Mouse (Mus musculus) liver, adult 2 months (tissue): ENCODE results near the gene Trio. TPM values are rescaled to one million over a fixed set of nuclear protein-coding genes. Genes with fewer than 3 reads are reported as not detected.
A peak's percentile ranks its signal among the peaks of the same experiment; 100 is the strongest.

ENCODE experiments used
- DNase-seq: peaks from one replicate; pipeline ENCODE4 v3.0.0-alpha.2; 2011; ENCODE audit warnings: low read depth, low spot score; ENCODE audit errors: extremely low read depth
- H3K27ac ChIP-seq: fragments of 200-500 bp; replicated peaks from 2 replicates; pipeline ENCODE4 v1.5.1; 2012; ENCODE audit warnings: low read depth, mild to moderate bottlenecking, control low read depth, inconsistent platforms, low read length; ENCODE audit not compliant: insufficient read depth
- H3K27me3 ChIP-seq: fragments of 200-500 bp; 2 replicates; pipeline ENCODE4 v1.6.1; 2012; ENCODE audit warnings: mild to moderate bottlenecking, moderate library complexity, low read length, inconsistent platforms; ENCODE audit not compliant: control insufficient read depth, insufficient read depth
- H3K36me3 ChIP-seq: fragments of 200-500 bp; 2 replicates; pipeline ENCODE4 v1.6.1; 2012; ENCODE audit warnings: low read length, inconsistent platforms; ENCODE audit not compliant: control insufficient read depth, insufficient read depth
- H3K4me1 ChIP-seq: fragments of 200-500 bp; 2 replicates; pipeline ENCODE4 v1.6.1; 2011; ENCODE audit warnings: low read length; ENCODE audit not compliant: control insufficient read depth, insufficient read depth
- H3K4me3 ChIP-seq: fragments of 200-500 bp; 2 replicates; pipeline ENCODE4 v1.5.1; 2011; ENCODE audit warnings: low read depth, mild to moderate bottlenecking, control low read depth, low read length, moderate library complexity; ENCODE audit not compliant: insufficient read depth
- H3K79me2 ChIP-seq: fragments of 200-500 bp; 2 replicates; pipeline ENCODE4 v1.6.1; 2012; ENCODE audit warnings: inconsistent platforms, mild to moderate bottlenecking, low read length, moderate library complexity; ENCODE audit not compliant: control insufficient read depth, insufficient read depth
- H3K9ac ChIP-seq: fragments of 200-500 bp; 2 replicates; pipeline ENCODE4 v1.6.1; 2012; ENCODE audit warnings: low read depth, mild to moderate bottlenecking, control low read depth, inconsistent platforms, low read length
- CTCF ChIP-seq: fragments of 200-500 bp; IDR thresholded peaks from 2 replicates; pipeline ENCODE4 v1.5.1; 2011; ENCODE audit warnings: low read depth, low read length, control low read depth
- POLR2A ChIP-seq: fragments of 200-500 bp; IDR thresholded peaks from 2 replicates; pipeline ENCODE4 v1.6.1; 2011; ENCODE audit warnings: low read length, control low read depth; ENCODE audit not compliant: insufficient read depth; ENCODE audit errors: extremely low read depth
- WGBS: fragments of 180-500 bp; shearing (Covaris S2); methylation state at CpG from one replicate; pipeline ENCODE4 v1.1.7; 2018; 5-methylcytosine and 5-hydroxymethylcytosine counted together
- polyA plus RNA-seq: library from polyadenylated mRNA; depleted of rRNA; stranded (reverse); fragments of >200 nt; gene quantifications from 2 replicates; pipeline ENCODE4 v1.2.3, GENCODE M21; 2012
- total RNA-seq: library from RNA; depleted of rRNA; stranded (reverse); fragments of >200 nt; gene quantifications from 2 replicates; pipeline ENCODE4 v1.2.3, GENCODE M21; 2014

The Trio gene
- total and polyA plus RNA-seq, 2 experiments: 10.6 to 17.9 TPM

DNA sequence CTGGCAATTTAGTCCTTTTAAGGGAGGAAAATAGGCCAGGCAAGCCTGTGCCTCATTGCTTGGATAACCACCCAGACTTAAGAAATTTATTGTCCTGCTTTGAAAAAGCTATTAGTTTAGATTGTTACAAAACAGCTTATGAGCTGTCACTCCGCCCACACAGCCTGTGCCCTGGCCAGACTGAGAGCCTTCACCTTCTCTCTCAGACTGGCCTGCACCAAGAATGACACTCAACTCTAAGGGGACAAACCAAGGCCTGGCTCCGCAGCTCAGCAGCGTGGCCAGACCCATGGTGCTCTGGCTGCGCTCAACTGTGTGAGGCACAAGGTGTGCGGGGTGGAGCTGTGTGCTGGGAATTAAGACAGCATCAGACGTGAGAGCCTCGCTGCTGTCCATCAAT lies 254.1 kb downstream of the Trio start:
- DNase-seq: no peak
- Histone ChIP-seq H3K4me1 (no peaks in the 10 kb centered on the region), H3K27ac (0 out of 2 replicates have a peak overlapping the region, but pooled peaks have one; percentile 7), H3K4me3 (no peak overlapping the region), H3K79me2 (no peaks in the 10 kb centered on the region), H3K9ac (no peak overlapping the region), H3K27me3 (no peaks in the 10 kb centered on the region), H3K36me3 (peaks cover 14% of the 10 kb centered on the region; the same call in 1 of the 2 replicates)
- WGBS: 92% methylated on average over 7 of the region's 7 CpGs
- no peak for TF ChIP-seq CTCF

GRCm38 (mm10) chr15:27770513-27771196 lies 255.0 kb downstream of the Trio start:
- peaks cover 18% of the 10 kb centered on the region; the same call in 1 of the 2 replicates for H3K36me3 ChIP-seq
- H3K79me2 ChIP-seq: no peaks in the 10 kb centered on the region
- no peak for DNase-seq
- WGBS: 88% methylated on average over 12 of the region's 12 CpGs
- no peak overlapping the region for H3K9ac ChIP-seq
- H3K27me3 ChIP-seq: no peaks in the 10 kb centered on the region
- no peaks in the 10 kb centered on the region for H3K4me1 ChIP-seq
- H3K4me3 ChIP-seq: no peak overlapping the region
- TF ChIP-seq POLR2A: no peak
- no peak for TF ChIP-seq CTCF
- no peak overlapping the region for H3K27ac ChIP-seq

GRCm38 (mm10) chr15:27761416-27761815 lies 264.2 kb downstream of the Trio start:
- Histone ChIP-seq H3K79me2 (no peaks in the 10 kb centered on the region), H3K27ac (no peak overlapping the region), H3K4me3 (no peak overlapping the region), H3K9ac (no peak overlapping the region), H3K36me3 (peaks cover 32% of the 10 kb centered on the region), H3K4me1 (no peaks in the 10 kb centered on the region), H3K27me3 (no peaks in the 10 kb centered on the region)
- TF ChIP-seq CTCF: no peak
- TF ChIP-seq POLR2A: no peak
- DNase-seq: no peak
- 95% methylated on average over 3 of the region's 3 CpGs for WGBS

GRCm38 (mm10) chr15:27760655-27761054 lies 265.0 kb downstream of the Trio start:
- no peak for DNase-seq
- H3K79me2 ChIP-seq: no peaks in the 10 kb centered on the region
- H3K36me3 ChIP-seq: peaks cover 34% of the 10 kb centered on the region
- H3K9ac ChIP-seq: no peak overlapping the region
- H3K4me1 ChIP-seq: no peaks in the 10 kb centered on the region
- H3K27ac ChIP-seq: no peak overlapping the region
- no peak overlapping the region for H3K4me3 ChIP-seq
- no peaks in the 10 kb centered on the region for H3K27me3 ChIP-seq
- WGBS: 88% methylated on average over 1 of the region's 1 CpGs
- TF ChIP-seq CTCF (no peak), POLR2A (no peak)

DNA sequence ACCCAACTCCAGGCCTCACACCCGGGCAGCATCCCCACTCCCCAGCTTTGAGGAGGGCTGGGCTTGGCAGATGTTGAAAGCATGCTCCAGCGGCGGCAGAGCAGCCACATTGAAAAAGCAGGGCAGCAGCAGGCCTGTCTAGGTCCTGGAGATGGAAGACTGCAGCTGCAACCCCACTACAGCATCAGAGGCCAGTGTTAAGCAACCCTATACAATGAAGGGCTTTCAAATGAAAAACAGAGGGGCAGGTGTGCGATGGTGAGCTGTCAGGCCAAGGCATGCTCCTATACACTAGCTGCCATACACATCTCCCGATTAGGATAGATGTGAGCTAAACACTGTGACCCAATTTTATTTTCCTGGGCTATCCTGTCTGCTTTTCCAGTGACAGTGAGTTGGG lies 265.8 kb downstream of the Trio start:
- H3K79me2 ChIP-seq: no peaks in the 10 kb centered on the region
- H3K4me1 ChIP-seq: no peaks in the 10 kb centered on the region
- no peak overlapping the region for H3K9ac ChIP-seq
- no peak overlapping the region for H3K27ac ChIP-seq
- WGBS: 92% methylated on average over 5 of the region's 5 CpGs
- no peaks in the 10 kb centered on the region for H3K27me3 ChIP-seq
- H3K4me3 ChIP-seq: no peak overlapping the region
- TF ChIP-seq CTCF (no peak), POLR2A (no peak)
- DNase-seq: no peak
- H3K36me3 ChIP-seq: peaks cover 36% of the 10 kb centered on the region

- 74% methylated on average over 6 of the region's 6 CpGs for WGBS
- no peaks in the 10 kb centered on the region for H3K79me2 ChIP-seq
- H3K36me3 ChIP-seq: peaks cover 37% of the 10 kb centered on the region
- TF ChIP-seq CTCF (no peak), POLR2A (no peak)
- H3K4me3 ChIP-seq: no peak overlapping the region
- DNase-seq: no peak
- no peak overlapping the region for H3K9ac ChIP-seq
- no peaks in the 10 kb centered on the region for H3K4me1 ChIP-seq
- no peak overlapping the region for H3K27ac ChIP-seq
- H3K27me3 ChIP-seq: no peaks in the 10 kb centered on the region
These were observed 267.0 kb downstream of the Trio start for GRCm38 (mm10) chr15:27758680-27759079.
